Mouse (Mus musculus) cerebellum, postnatal 36 days (tissue): ENCODE data around the gene Kctd13.
A peak's percentile ranks its signal among the peaks of the same experiment; 100 is the strongest.

ENCODE experiments used
- DNase-seq, 2 experiments: peaks; one replicate each; pipeline ENCODE4 v3.0.0; 2021 to 2022; ENCODE audit warnings: mixed read lengths in 2 of 2

The Kctd13 gene

DNA sequence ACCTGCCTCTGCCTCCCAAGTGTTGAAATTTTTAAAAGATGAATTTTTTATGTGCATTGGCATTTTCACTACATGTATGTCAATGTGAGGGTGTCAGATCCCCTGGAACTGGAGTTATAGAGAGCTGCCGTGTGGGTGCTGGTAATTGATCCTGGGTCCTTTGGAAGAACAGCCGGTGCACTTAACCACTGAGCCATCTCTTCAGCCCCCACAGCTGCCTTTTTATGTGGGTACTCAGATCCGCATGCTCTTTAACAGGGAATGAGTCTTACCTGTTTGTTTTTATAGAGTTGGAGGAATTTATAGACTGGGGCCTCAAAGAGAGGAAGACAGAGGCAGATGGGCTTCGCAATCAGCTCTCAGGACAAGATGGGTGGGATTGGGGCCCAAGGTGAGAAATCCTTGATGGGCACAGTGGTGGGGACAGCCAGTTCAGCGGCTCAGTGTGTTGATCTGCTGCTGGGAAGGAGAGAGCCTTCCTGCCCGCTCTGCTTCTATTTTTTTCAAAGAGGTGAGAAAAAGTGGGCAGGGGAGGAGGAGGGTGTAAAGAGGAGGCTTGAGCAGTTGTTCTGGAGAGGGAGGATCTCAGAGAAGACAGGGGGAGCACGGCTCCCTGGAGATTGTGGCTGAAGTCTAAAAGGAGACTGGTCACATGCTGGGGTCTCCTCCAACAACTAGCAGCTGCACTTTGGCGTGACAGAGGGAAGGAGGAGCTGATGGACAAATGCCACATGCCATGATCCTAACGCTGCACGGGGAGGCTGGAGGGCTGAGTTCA is 56.2 kb downstream of the Kctd13 start:
- no peak for DNase-seq

DNA sequence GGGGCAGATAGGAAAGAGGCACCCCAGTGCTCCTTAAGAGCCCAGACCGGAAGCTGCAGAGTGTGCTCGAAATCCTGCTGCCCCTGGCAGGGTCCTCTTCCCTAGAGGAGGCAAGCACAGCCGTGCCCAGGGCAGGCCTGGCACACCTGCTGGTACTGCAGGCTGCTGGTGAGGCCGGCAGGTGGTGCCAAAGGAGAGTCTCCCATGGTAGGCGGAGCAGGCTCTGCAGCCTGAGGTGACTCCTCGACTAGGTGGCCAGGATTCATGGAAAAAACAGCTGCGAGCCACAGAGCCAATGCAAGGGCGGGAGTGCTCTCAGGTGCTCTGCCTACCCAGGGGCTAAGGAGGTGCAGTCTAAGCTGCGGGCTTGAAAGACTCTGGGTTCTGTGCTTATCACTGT is 57.6 kb downstream of the Kctd13 start:
- DNase-seq, result peak; percentile 81 to 87

DNA sequence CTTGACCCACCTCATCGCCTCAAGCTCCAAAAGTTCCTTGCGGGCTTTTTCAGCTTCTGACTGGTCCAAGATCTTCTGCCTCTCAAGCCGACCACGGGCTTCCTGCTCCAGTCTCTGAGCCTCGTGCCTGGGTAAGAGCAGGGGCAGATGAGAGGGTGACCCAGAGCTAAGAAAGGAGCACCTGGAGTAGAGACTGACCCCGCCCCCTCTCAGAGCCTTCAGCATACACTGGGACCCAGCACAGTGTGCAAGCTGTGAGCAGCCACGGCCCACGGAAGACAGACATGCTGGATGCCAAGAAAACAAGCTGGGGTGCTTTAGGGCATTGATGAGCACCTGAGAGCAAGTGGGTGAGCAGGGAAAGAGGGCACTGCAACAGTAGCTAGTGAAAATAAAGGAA is 60.1 kb downstream of the Kctd13 start:
- DNase-seq, result no peak
